In genomic region chr17:64490664-64491063, GRCm38 (mm10) we compare ENCODE assay signal across 22 mouse cellular contexts.
DNase-seq lines count a peak whose midpoint lies in the region; ATAC-seq and TF ChIP-seq lines count a peak whose summit lies in the region.
"Had no signal": no experiment of that assay in that cellular context is flagged by ENCODE, and none has a peak within 500 bp of the region (broad histone marks: within the 10 kb centered on the region; RNA-seq: fewer than 3 reads in every experiment).

No protein-coding gene starts in this region.

- no peaks in the 10 kb centered on the region for H3K4me1 ChIP-seq in midbrain, embryonic 14.5 days (ENCODE audit: control insufficient read depth, insufficient read depth, low read length)
- H3K4me1 ChIP-seq in midbrain, embryonic 10.5 days = 0 out of 2 replicates have a peak, but pooled peaks cover 2% of the 10 kb centered on the region
- peaks cover 2% of the 10 kb centered on the region; the same call in 1 of the 2 replicates for H3K4me1 ChIP-seq in forebrain, embryonic 13.5 days
- peaks cover 6% of the 10 kb centered on the region; the same call in 1 of the 2 replicates for H3K4me1 ChIP-seq in forebrain, postnatal 0 days (ENCODE audit: insufficient read depth)
- no peaks in the 10 kb centered on the region for H3K4me1 ChIP-seq in midbrain, embryonic 15.5 days
- H3K4me1 ChIP-seq: embryonic facial prominence, embryonic 15.5 days; limb, embryonic 13.5 days; megakaryocyte, embryonic 14.5 days had no signal

- H3K36me3 ChIP-seq in midbrain, embryonic 14.5 days (ENCODE audit: control insufficient read depth, insufficient read depth, low read length) = no peaks in the 10 kb centered on the region
- no peaks in the 10 kb centered on the region for H3K36me3 ChIP-seq in midbrain, embryonic 10.5 days
- no peaks in the 10 kb centered on the region for H3K36me3 ChIP-seq in forebrain, embryonic 13.5 days (ENCODE audit: poor library complexity, severe bottlenecking)
- H3K36me3 ChIP-seq in forebrain, postnatal 0 days (ENCODE audit: insufficient read depth) = no peaks in the 10 kb centered on the region
- H3K36me3 ChIP-seq in midbrain, embryonic 15.5 days (replicated peaks) = no peaks in the 10 kb centered on the region
- H3K36me3 ChIP-seq: embryonic facial prominence, embryonic 15.5 days; heart, embryonic 13.5 days; limb, embryonic 13.5 days had no signal

- H3K9me3 ChIP-seq in midbrain, embryonic 14.5 days (ENCODE audit: control insufficient read depth, low read length) = no peaks in the 10 kb centered on the region
- H3K9me3 ChIP-seq in midbrain, embryonic 10.5 days (replicated peaks) = no peaks in the 10 kb centered on the region
- H3K9me3 ChIP-seq in forebrain, embryonic 13.5 days (replicated peaks) = no peaks in the 10 kb centered on the region
- no peaks in the 10 kb centered on the region for H3K9me3 ChIP-seq in forebrain, postnatal 0 days (ENCODE audit: low read length)
- no peaks in the 10 kb centered on the region for H3K9me3 ChIP-seq in midbrain, embryonic 15.5 days
- H3K9me3 ChIP-seq: embryonic facial prominence, embryonic 15.5 days; heart, embryonic 13.5 days; limb, embryonic 13.5 days had no signal

- ATAC-seq in midbrain, embryonic 14.5 days (ENCODE audit: low FRiP score, low TSS enrichment) = no peak; the same call in 1 of the 2 replicates
- peak; percentile 72; the same call in 1 of the 2 replicates for ATAC-seq in forebrain, embryonic 13.5 days
- ATAC-seq in forebrain, postnatal 0 days = 0 out of 2 replicates have a peak, but pooled peaks have one; percentile 45
- ATAC-seq in midbrain, embryonic 15.5 days (replicated peaks) = peak; percentile 69; the same call in 1 of the 2 replicates
- no peak for ATAC-seq in megakaryocyte, adult 5-6 weeks (ENCODE audit: poor library complexity, severe bottlenecking)
- ATAC-seq: intestine, postnatal 0 days had no signal

- H3K27ac ChIP-seq in midbrain, embryonic 14.5 days (replicated peaks; ENCODE audit: low read depth, low read length) = no peak overlapping the region
- no peak overlapping the region for H3K27ac ChIP-seq in midbrain, embryonic 10.5 days (replicated peaks)
- H3K27ac ChIP-seq in forebrain, embryonic 13.5 days = no peak overlapping the region
- H3K27ac ChIP-seq in forebrain, postnatal 0 days (ENCODE audit: low read depth, low read length) = no peak overlapping the region
- H3K27ac ChIP-seq in midbrain, embryonic 15.5 days = no peak overlapping the region
- H3K27ac ChIP-seq: embryonic facial prominence, embryonic 15.5 days; heart, embryonic 13.5 days; limb, embryonic 13.5 days; liver, embryonic 14.5 days had no signal

- no peak overlapping the region for H3K4me3 ChIP-seq in midbrain, embryonic 14.5 days (replicated peaks; ENCODE audit: low read depth, low read length)
- H3K4me3 ChIP-seq in midbrain, embryonic 10.5 days = no peak overlapping the region
- H3K4me3 ChIP-seq in forebrain, embryonic 13.5 days = no peak overlapping the region
- H3K4me3 ChIP-seq in forebrain, postnatal 0 days (ENCODE audit: low read depth, low read length) = no peak overlapping the region
- H3K4me3 ChIP-seq in midbrain, embryonic 15.5 days = no peak overlapping the region
- H3K4me3 ChIP-seq: embryonic facial prominence, embryonic 15.5 days; heart, embryonic 13.5 days; limb, embryonic 13.5 days; megakaryocyte, embryonic 14.5 days had no signal

- no peak for TF ChIP-seq CTCF in forebrain, postnatal 0 days (IDR thresholded peaks at IDR 0.05; ENCODE audit: low read depth)

- no peak overlapping the region for H3K4me2 ChIP-seq in midbrain, embryonic 14.5 days (ENCODE audit: low read length)
- no peak overlapping the region for H3K4me2 ChIP-seq in forebrain, embryonic 13.5 days
- H3K4me2 ChIP-seq in forebrain, postnatal 0 days (ENCODE audit: low read depth) = no peak overlapping the region
- no peak overlapping the region for H3K4me2 ChIP-seq in midbrain, embryonic 15.5 days
- H3K4me2 ChIP-seq: embryonic facial prominence, embryonic 15.5 days; heart, embryonic 13.5 days; limb, embryonic 13.5 days; lung, embryonic 14.5 days had no signal

- peak; percentile 65 for DNase-seq in midbrain, embryonic 14.5 days
- DNase-seq in midbrain, embryonic 10.5 days (ENCODE audit: low spot score) = no peak
- no peak for DNase-seq in forebrain, postnatal 0 days
- DNase-seq in T-cell, adult 2 months (ENCODE audit: low spot score) = no peak
- no peak for DNase-seq in embryo, embryonic 11 days
- DNase-seq: adrenal gland, postnatal 10 days; cerebellum, adult 8-10 months; gastrocnemius, postnatal 14 days; heart, postnatal 14 days; kidney, postnatal 36 days; layer of hippocampus, postnatal 36 days; lung, embryonic 14.5 days; right cerebral cortex, postnatal 25 days had no signal

- 50% methylated on average over 7 of the region's 7 CpGs for WGBS in midbrain, embryonic 14.5 days
- 93% methylated on average over 7 of the region's 7 CpGs for WGBS in midbrain, embryonic 10.5 days
- 52% methylated on average over 7 of the region's 7 CpGs for whole genome bisulfite sequencing in forebrain, embryonic 13.5 days
- 34% methylated on average over 7 of the region's 7 CpGs for WGBS in forebrain, postnatal 0 days
- WGBS in midbrain, embryonic 15.5 days = 49% methylated on average over 7 of the region's 7 CpGs

- H3K9ac ChIP-seq in midbrain, embryonic 14.5 days (replicated peaks; ENCODE audit: low read length) = no peak overlapping the region
- no peak overlapping the region for H3K9ac ChIP-seq in forebrain, embryonic 13.5 days
- no peak overlapping the region for H3K9ac ChIP-seq in forebrain, postnatal 0 days
- no peak overlapping the region for H3K9ac ChIP-seq in midbrain, embryonic 15.5 days
- H3K9ac ChIP-seq: embryonic facial prominence, embryonic 15.5 days; heart, embryonic 13.5 days; limb, embryonic 13.5 days; liver, embryonic 14.5 days; lung, embryonic 14.5 days had no signal

- H3K27me3 ChIP-seq in midbrain, embryonic 14.5 days (ENCODE audit: control insufficient read depth, insufficient read depth, low read length) = no peaks in the 10 kb centered on the region
- H3K27me3 ChIP-seq in midbrain, embryonic 10.5 days (ENCODE audit: low read depth, poor library complexity, severe bottlenecking) = no peaks in the 10 kb centered on the region
- no peaks in the 10 kb centered on the region for H3K27me3 ChIP-seq in forebrain, embryonic 13.5 days
- no peaks in the 10 kb centered on the region for H3K27me3 ChIP-seq in forebrain, postnatal 0 days (ENCODE audit: insufficient read depth, low read length)
- no peaks in the 10 kb centered on the region for H3K27me3 ChIP-seq in midbrain, embryonic 15.5 days (replicated peaks)
- H3K27me3 ChIP-seq: embryonic facial prominence, embryonic 15.5 days; heart, embryonic 13.5 days; limb, embryonic 13.5 days; megakaryocyte, embryonic 14.5 days had no signal

Comparison
In these comparisons a context has a peak if more than half of its experiments do, and no peak if none do; other contexts are left out.
1. ATAC-seq: peak in forebrain, embryonic 13.5 days (single experiment), forebrain, postnatal 0 days (single experiment) and midbrain, embryonic 15.5 days (single experiment); none in midbrain, embryonic 14.5 days (single experiment) and megakaryocyte, adult 5-6 weeks (single experiment).